Mouse (Mus musculus) heart, adult 9 months (tissue): ENCODE data around the gene Kif3a.

Experiments used
- DNase-seq, 2 experiments: peaks; one replicate each; pipeline ENCODE4 v3.0.0; 2022; ENCODE audit warnings: low spot score in 2 of 2

Gene Kif3a

GRCm38 (mm10) chr11:53616748-53617558, 49.8 kb downstream of the Kif3a start:
- DNase-seq, result peak in 1 of 2 experiments; percentile 38

GRCm38 (mm10) chr11:53617562-53618109, 50.5 kb downstream of the Kif3a start:
- no peak for DNase-seq

GRCm38 (mm10) chr11:53618619-53619198, 51.5 kb downstream of the Kif3a start, which contains the start of gene Il4:
Il4 (minus strand) TSS chr11:53618669.
- DNase-seq, result no peak

- DNase-seq, result no peak
These were observed 52.2 kb downstream of the Kif3a start for GRCm38 (mm10) chr11:53619428-53619827.

GRCm38 (mm10) chr11:53620094-53620493, 52.9 kb downstream of the Kif3a start:
- DNase-seq, result no peak

- DNase-seq, result no peak
These were observed 54.6 kb downstream of the Kif3a start for GRCm38 (mm10) chr11:53621582-53622439.

GRCm38 (mm10) chr11:53622440-53622806, 55.2 kb downstream of the Kif3a start:
- DNase-seq, result no peak

- DNase-seq, result no peak
These were observed 56.4 kb downstream of the Kif3a start for GRCm38 (mm10) chr11:53623573-53623972.

GRCm38 (mm10) chr11:53624124-53624523, 56.9 kb downstream of the Kif3a start:
- no peak for DNase-seq

- no peak for DNase-seq
These were observed 59.7 kb downstream of the Kif3a start for GRCm38 (mm10) chr11:53626802-53627373.

- peak; percentile 13 to 63 for DNase-seq
These were observed 60.7 kb downstream of the Kif3a start for GRCm38 (mm10) chr11:53627859-53628258.

- DNase-seq, result no peak
These were observed 65.0 kb downstream of the Kif3a start for GRCm38 (mm10) chr11:53632122-53632733.

GRCm38 (mm10) chr11:53633644-53634043, 66.5 kb downstream of the Kif3a start:
- DNase-seq, result no peak

GRCm38 (mm10) chr11:53634556-53634955, 67.4 kb downstream of the Kif3a start, which contains the start of gene Il13:
Il13 (minus strand) TSS chr11:53634702.
- DNase-seq, result no peak

- DNase-seq, result no peak
These were observed 68.5 kb downstream of the Kif3a start for GRCm38 (mm10) chr11:53635590-53636182.

GRCm38 (mm10) chr11:53636183-53636646, 69.0 kb downstream of the Kif3a start:
- DNase-seq, result no peak

GRCm38 (mm10) chr11:53637046-53637802, 70.0 kb downstream of the Kif3a start:
- DNase-seq, result no peak

- no peak for DNase-seq
These were observed 70.7 kb downstream of the Kif3a start for GRCm38 (mm10) chr11:53637803-53638260.

GRCm38 (mm10) chr11:53642744-53643279, 75.6 kb downstream of the Kif3a start:
- no peak for DNase-seq
